In the genomic region with DNA sequence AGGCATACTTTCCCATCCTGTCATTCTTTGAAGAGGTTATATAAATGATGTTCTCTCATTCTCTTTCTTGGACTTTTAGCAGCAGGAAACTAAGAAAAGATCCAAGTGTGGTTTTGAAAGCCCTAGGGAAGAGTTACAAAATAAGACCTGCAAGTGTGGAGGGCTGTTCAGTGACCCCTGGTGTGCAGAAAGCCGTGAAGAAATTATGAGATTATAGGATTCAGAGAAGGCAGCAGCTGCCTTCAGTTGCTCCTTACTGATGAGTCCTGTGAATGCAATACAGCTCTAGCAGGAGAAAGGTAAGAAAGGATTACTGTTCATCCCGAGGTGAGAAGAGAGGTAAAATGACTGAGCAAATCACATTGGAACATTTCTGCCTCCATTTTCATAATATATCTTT, we compare ENCODE assay signal across 25 mouse cellular contexts.
DNase-seq lines count a peak whose midpoint lies in the region; ATAC-seq lines count a peak whose summit lies in the region.
"Had no signal": no experiment of that assay in that cellular context is flagged by ENCODE, and none has a peak within 500 bp of the region (broad histone marks: within the 10 kb centered on the region; RNA-seq: fewer than 3 reads in every experiment).

No protein-coding gene starts in this region.

- DNase-seq in embryo, embryonic 11 days, result peak; percentile 7
- no peak for DNase-seq in embryo, embryonic 10.5 days (ENCODE audit: low spot score)
- no peak for DNase-seq in forebrain, embryonic 10.5 days (ENCODE audit: extremely low spot score, low spot score)
- no peak for DNase-seq in midbrain, embryonic 10.5 days (ENCODE audit: low spot score)
- DNase-seq in retina, embryonic 14.5 days (ENCODE audit: low spot score), result peak; percentile 59
- DNase-seq: adrenal gland, adult 8-10 months; adrenal gland, postnatal 25 days; cerebellum, adult 18-20 months; cerebellum, adult 9-10 months; cerebellum, postnatal 14 days; gastrocnemius, postnatal 25 days; heart, adult 18-20 months; heart, postnatal 10 days; heart, postnatal 36 days had no signal

- H3K4me2 ChIP-seq in forebrain, embryonic 12.5 days, result no peak overlapping the region
- no peak overlapping the region for H3K4me2 ChIP-seq in midbrain, embryonic 15.5 days
- H3K4me2 ChIP-seq: embryonic facial prominence, embryonic 13.5 days; forebrain, embryonic 15.5 days; heart, embryonic 12.5 days; heart, embryonic 15.5 days; hindbrain, embryonic 14.5 days; intestine, embryonic 15.5 days had no signal

- 0 out of 2 replicates have a peak overlapping the region, but pooled peaks have one; percentile 20 for H3K27ac ChIP-seq in forebrain, embryonic 10.5 days
- H3K27ac ChIP-seq in forebrain, embryonic 12.5 days, result no peak overlapping the region
- H3K27ac ChIP-seq in midbrain, embryonic 10.5 days (replicated peaks), result 0 out of 2 replicates have a peak overlapping the region, but pooled peaks have one; percentile 25
- no peak overlapping the region for H3K27ac ChIP-seq in midbrain, embryonic 15.5 days
- H3K27ac ChIP-seq: embryonic facial prominence, embryonic 13.5 days; forebrain, embryonic 15.5 days; heart, embryonic 15.5 days; hindbrain, embryonic 14.5 days; intestine, embryonic 15.5 days had no signal

- peaks cover 11% of the 10 kb centered on the region for H3K4me1 ChIP-seq in forebrain, embryonic 10.5 days
- 0 out of 2 replicates have a peak, but pooled peaks cover 4% of the 10 kb centered on the region for H3K4me1 ChIP-seq in forebrain, embryonic 12.5 days
- peaks cover 9% of the 10 kb centered on the region for H3K4me1 ChIP-seq in midbrain, embryonic 10.5 days
- H3K4me1 ChIP-seq in midbrain, embryonic 15.5 days, result no peaks in the 10 kb centered on the region
- H3K4me1 ChIP-seq: embryonic facial prominence, embryonic 13.5 days; forebrain, embryonic 15.5 days; heart, embryonic 12.5 days; heart, embryonic 15.5 days; intestine, embryonic 15.5 days had no signal

- ATAC-seq in forebrain, embryonic 12.5 days (ENCODE audit: low FRiP score), result no peak
- ATAC-seq in midbrain, embryonic 15.5 days (replicated peaks), result no peak
- ATAC-seq in inflammation-experienced regulatory T-cells, adult 6 months, result no peak
- ATAC-seq: activated CD4-positive, CD25-positive, alpha-beta regulatory T cell, adult 4 months; forebrain, embryonic 15.5 days; intestine, embryonic 15.5 days had no signal

- no peaks in the 10 kb centered on the region for H3K27me3 ChIP-seq in forebrain, embryonic 10.5 days (ENCODE audit: poor library complexity, severe bottlenecking)
- H3K27me3 ChIP-seq in forebrain, embryonic 12.5 days, result no peaks in the 10 kb centered on the region
- no peaks in the 10 kb centered on the region for H3K27me3 ChIP-seq in midbrain, embryonic 10.5 days (ENCODE audit: low read depth, poor library complexity, severe bottlenecking)
- no peaks in the 10 kb centered on the region for H3K27me3 ChIP-seq in midbrain, embryonic 15.5 days (replicated peaks)
- H3K27me3 ChIP-seq: embryonic facial prominence, embryonic 13.5 days; forebrain, embryonic 15.5 days; heart, embryonic 12.5 days; heart, embryonic 15.5 days; intestine, embryonic 15.5 days had no signal

- no peak overlapping the region for H3K9ac ChIP-seq in forebrain, embryonic 12.5 days
- no peak overlapping the region for H3K9ac ChIP-seq in midbrain, embryonic 15.5 days
- H3K9ac ChIP-seq: embryonic facial prominence, embryonic 13.5 days; forebrain, embryonic 15.5 days; heart, embryonic 12.5 days; heart, embryonic 15.5 days; hindbrain, embryonic 14.5 days; intestine, embryonic 15.5 days had no signal

- H3K9me3 ChIP-seq in forebrain, embryonic 10.5 days, result no peaks in the 10 kb centered on the region
- no peaks in the 10 kb centered on the region for H3K9me3 ChIP-seq in forebrain, embryonic 12.5 days
- H3K9me3 ChIP-seq in midbrain, embryonic 10.5 days (replicated peaks), result no peaks in the 10 kb centered on the region
- no peaks in the 10 kb centered on the region for H3K9me3 ChIP-seq in midbrain, embryonic 15.5 days
- H3K9me3 ChIP-seq: embryonic facial prominence, embryonic 13.5 days; forebrain, embryonic 15.5 days; heart, embryonic 12.5 days; heart, embryonic 15.5 days; hindbrain, embryonic 10.5 days; intestine, embryonic 15.5 days had no signal

- H3K4me3 ChIP-seq in forebrain, embryonic 10.5 days, result no peak overlapping the region
- H3K4me3 ChIP-seq in forebrain, embryonic 12.5 days (replicated peaks), result no peak overlapping the region
- no peak overlapping the region for H3K4me3 ChIP-seq in midbrain, embryonic 10.5 days
- H3K4me3 ChIP-seq in midbrain, embryonic 15.5 days, result no peak overlapping the region
- H3K4me3 ChIP-seq: embryonic facial prominence, embryonic 13.5 days; forebrain, embryonic 15.5 days; heart, embryonic 12.5 days; heart, embryonic 15.5 days; hindbrain, embryonic 10.5 days; intestine, embryonic 15.5 days had no signal

- H3K36me3 ChIP-seq in forebrain, embryonic 10.5 days (replicated peaks), result no peaks in the 10 kb centered on the region
- H3K36me3 ChIP-seq in forebrain, embryonic 12.5 days (replicated peaks), result no peaks in the 10 kb centered on the region
- H3K36me3 ChIP-seq in midbrain, embryonic 10.5 days, result no peaks in the 10 kb centered on the region
- H3K36me3 ChIP-seq in midbrain, embryonic 15.5 days (replicated peaks), result no peaks in the 10 kb centered on the region
- H3K36me3 ChIP-seq: embryonic facial prominence, embryonic 13.5 days; forebrain, embryonic 15.5 days; heart, embryonic 12.5 days; heart, embryonic 15.5 days; hindbrain, embryonic 10.5 days; intestine, embryonic 15.5 days had no signal

- WGBS in forebrain, embryonic 10.5 days, result 36% methylated on average over 2 of the region's 2 CpGs
- 38% methylated on average over 2 of the region's 2 CpGs for WGBS in forebrain, embryonic 12.5 days
- 50% methylated on average over 2 of the region's 2 CpGs for WGBS in midbrain, embryonic 10.5 days
- 37% methylated on average over 2 of the region's 2 CpGs for WGBS in midbrain, embryonic 15.5 days

Comparison
In these comparisons a context has a peak if more than half of its experiments do, and no peak if none do; other contexts are left out.
1. DNase-seq: peak in embryo, embryonic 11 days (single experiment) and retina, embryonic 14.5 days (single experiment); none in embryo, embryonic 10.5 days (single experiment), forebrain, embryonic 10.5 days (single experiment) and midbrain, embryonic 10.5 days (single experiment).
2. H3K27ac ChIP-seq: peak in forebrain, embryonic 10.5 days (single experiment) and midbrain, embryonic 10.5 days (single experiment); none in forebrain, embryonic 12.5 days (single experiment) and midbrain, embryonic 15.5 days (single experiment).